Mouse (Mus musculus) myocyte (in vitro differentiated cells): ENCODE measurements around the gene Spata17.

Source experiments
- MAX ChIP-seq: IDR thresholded peaks from one replicate; pipeline ENCODE4 v1.6.1; 2011; ENCODE audit warnings: low read depth, mild to moderate bottlenecking, control low read depth
- REST ChIP-seq: IDR thresholded peaks from one replicate; pipeline ENCODE4 v1.6.1; 2011; ENCODE audit warnings: mild to moderate bottlenecking, control low read depth, moderate library complexity; ENCODE audit not compliant: insufficient read depth, insufficient read length
- USF1 ChIP-seq: IDR thresholded peaks from one replicate; pipeline ENCODE4 v1.6.1; 2011; ENCODE audit warnings: low read depth, mild to moderate bottlenecking, control low read depth, moderate library complexity

- no peak for TF ChIP-seq REST
- TF ChIP-seq MAX: no peak
- no peak for TF ChIP-seq USF1
These were observed 21.0 kb upstream of the Spata17 start for GRCm38 (mm10) chr1:187236296-187236695.
